Mouse (Mus musculus) lung, postnatal 0 days (tissue): Measurements from ENCODE around the gene Fam104a.

ENCODE experiments used
- CTCF ChIP-seq: IDR thresholded peaks from 2 replicates; pipeline ENCODE4 v1.5.1; 2016; ENCODE audit warnings: antibody characterized with exemption, mild to moderate bottlenecking
- EP300 ChIP-seq: IDR thresholded peaks from 2 replicates; pipeline ENCODE4 v1.6.1; 2016; ENCODE audit warnings: antibody characterized with exemption, mild to moderate bottlenecking, control low read depth

- TF ChIP-seq CTCF: no peak
- no peak for TF ChIP-seq EP300
Observed at GRCm38 (mm10) chr11:113699643-113700042, 15.7 kb upstream of the Fam104a start.
